Mouse (Mus musculus) A20 (cell line): ENCODE data around the gene Plcb2.
A peak's percentile ranks its signal among the peaks of the same experiment; 100 is the strongest.

Source experiments
- DNase-seq: peaks from one replicate; pipeline ENCODE4 v3.0.0-alpha.2; 2011; ENCODE audit warnings: low read depth, low spot score

Plcb2 gene

DNA sequence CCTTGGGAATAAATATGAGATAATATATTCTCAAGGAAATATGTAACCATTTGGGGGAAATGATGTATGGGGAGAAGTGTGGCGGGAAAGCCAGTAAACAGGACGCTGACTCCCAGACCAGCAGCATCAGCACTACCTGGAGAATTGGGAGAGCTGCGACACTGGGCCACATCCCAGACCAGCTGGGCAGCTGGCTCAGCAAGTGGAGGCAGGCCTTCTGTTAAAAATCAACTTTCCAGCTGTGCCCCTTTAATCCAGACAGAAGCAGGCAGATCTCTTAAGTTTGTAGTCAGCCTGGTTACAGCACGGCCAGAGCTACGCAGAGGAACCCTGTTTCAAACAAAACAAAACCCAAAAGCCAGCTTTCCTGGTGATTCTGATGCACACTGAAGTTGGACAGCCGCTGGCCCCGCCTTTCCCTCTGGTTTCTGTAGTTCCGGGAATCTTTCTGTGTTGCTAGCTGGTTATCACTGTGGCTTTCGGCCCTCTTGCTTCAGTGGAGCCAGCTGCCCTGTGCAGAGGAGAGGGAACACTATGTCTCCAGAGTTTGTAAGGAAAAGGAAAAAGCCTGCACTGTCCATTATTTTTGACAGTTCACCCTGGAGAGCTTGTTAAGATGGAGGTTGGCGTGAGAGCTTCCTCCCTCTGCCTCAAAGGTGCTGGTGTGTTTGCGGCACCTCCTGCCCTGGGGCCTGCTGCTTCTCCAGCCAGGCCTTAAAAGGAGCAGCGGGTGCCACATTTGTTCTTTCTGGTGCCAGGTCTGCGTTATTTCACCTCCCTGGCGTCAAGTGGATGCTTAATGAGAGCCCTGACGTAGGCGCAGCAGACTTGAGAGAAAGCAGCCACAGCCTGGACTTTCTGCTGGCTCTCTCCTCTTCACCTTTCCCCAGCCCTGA lies 23.9 kb upstream of the Plcb2 start:
- DNase-seq: no peak

DNA sequence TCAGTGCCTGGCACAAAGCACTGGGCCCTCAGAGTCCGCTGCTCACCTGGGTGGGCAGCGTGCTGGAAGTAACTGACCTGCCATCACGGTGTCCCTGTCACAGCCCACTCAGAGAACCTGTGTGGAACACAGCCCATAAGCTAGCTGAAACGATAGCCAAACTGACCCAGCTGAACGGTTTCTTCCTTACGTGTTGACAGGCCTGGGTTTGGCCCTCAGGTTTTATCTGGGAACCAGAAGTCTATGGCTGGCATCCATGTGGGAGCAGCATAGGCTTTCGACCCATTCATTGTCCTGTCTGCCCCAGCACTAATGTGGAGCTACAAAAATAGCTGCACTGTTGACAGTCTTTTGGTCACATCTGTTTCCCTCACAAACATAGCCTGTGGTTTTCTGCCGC lies 22.2 kb upstream of the Plcb2 start:
- no peak for DNase-seq

- no peak for DNase-seq
Measured at GRCm38 (mm10) chr2:118749341-118749884, 21.2 kb upstream of the Plcb2 start.

- DNase-seq: no peak
Measured at GRCm38 (mm10) chr2:118747301-118747960, 19.2 kb upstream of the Plcb2 start.

DNA sequence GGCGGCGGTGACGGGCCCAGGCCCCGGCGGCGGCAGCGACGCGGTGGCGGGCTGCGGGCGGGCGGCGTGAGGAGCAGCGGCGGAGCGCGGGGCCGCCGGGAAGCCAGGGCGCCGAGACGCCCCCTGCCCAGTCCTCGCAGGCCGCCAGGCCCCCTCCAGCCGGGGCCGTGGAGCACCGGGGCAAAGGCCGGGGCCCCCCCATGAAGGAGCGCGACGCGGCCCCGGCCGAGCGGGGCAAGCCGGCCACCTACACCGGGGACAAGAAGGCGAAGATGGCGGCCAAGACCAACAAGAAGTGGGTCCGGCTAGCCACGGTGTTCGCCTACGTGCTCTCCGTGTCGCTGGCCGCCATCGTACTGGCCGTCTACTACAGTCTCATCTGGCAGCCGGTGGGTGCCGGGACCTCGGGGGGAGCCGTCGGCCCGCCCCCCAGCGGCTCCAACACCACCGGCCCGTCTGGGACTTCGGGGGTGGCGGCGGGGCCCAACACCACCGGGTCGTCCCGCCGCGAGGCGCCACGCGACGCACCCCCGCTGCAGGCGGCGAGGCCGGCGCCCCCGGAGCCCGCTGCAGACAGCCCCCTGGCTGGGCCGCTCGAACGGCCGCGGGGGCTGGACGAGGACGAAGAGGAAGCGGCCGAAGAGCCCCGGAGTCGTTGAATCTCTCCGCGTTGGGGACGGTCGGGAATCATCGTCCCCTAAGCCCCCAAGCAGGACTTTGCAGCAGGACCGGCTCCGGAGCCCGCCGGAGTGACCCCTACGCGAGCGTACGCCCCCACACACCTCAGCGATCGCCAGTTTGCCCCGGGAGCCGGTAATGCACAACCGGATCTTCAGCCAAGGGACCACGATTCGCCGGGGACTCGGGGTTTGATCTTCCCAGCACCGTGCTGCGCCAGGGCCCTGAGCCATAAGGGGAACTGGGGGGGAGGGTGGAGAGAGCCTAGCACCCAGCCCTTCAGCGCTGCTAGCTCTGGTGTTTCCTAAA lies 18.0 kb upstream of the Plcb2 start:
- peak; percentile 68 for DNase-seq

GRCm38 (mm10) chr2:118745232-118745884 lies 17.1 kb upstream of the Plcb2 start, which contains the start of gene Inafm2:
TSS of gene Inafm2 (plus strand) at chr2:118745758.
- peak; percentile 93 for DNase-seq

GRCm38 (mm10) chr2:118744621-118745020 lies 16.4 kb upstream of the Plcb2 start:
- DNase-seq: no peak

DNA sequence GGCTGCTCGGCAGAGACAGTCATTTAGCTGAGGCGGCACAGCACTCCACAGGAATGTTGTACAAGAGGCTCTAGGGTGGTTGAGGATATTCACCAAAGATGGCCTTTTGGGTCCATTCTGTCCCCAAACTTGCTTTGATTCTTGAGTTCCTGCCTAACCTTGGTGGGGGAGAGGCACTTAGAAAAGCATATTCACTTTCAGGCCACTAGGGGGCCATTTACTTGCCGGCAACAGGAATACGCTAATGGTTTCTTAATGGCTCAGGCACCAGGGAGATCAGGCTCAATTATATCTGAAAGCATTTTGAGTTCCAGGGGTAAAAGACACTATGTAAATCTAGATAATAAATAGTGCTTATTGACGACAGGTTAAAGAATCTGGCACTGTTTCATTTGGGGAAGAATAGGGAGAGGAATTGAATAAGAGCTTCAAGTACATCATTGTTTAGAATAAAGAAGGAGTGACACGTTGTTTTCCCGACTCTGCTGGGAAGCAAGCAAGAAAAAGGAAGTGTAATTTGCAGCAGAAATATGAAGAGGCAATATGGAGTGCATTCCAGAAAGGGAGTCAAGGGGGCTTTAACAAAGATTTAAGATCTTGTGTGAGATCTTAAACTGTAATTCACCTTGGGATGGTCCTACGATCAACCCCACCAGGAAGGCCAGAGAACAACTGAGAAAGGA lies 15.2 kb upstream of the Plcb2 start:
- DNase-seq: peak; percentile 69

DNA sequence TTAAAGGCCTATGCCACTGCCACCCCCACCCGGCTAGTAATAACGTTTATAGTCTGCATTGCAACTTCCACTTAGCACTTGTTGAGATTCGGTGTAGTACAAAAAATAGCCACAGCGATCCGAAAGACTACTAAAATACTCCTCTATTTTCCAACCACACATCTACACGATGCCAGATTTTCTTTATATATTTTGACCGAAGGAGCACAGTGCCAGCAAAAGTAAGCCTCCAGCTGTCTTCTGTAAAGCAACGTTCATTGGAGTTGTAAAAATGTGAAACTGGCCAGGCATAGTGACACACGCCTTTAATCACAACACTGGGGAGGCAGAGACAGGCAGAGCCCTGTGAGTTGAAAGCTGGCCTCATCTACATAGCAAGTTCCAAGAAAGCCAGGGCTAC lies 12.9 kb upstream of the Plcb2 start:
- DNase-seq: no peak

DNA sequence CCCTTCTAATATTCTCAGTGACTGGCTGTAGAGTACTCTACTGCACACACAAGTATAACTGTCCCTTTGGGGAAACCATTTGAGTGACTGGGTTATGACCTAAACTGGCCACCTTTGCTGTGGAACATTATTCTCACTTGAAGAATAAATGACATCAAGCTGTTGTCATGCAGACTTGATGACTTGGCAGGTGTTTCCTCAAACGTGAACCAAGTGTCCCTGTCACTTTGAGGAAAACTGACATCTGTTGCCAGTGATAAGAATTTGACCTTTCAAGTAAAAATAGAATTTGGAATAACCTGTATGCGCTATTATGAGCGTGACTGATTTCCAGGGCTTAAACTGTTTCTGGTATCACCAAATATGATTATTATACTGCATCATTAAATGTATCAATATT lies 12.1 kb upstream of the Plcb2 start:
- DNase-seq: no peak

GRCm38 (mm10) chr2:118733341-118733740 lies 5.1 kb upstream of the Plcb2 start:
- DNase-seq: no peak

GRCm38 (mm10) chr2:118731981-118732380 lies 3.7 kb upstream of the Plcb2 start:
- no peak for DNase-seq

DNA sequence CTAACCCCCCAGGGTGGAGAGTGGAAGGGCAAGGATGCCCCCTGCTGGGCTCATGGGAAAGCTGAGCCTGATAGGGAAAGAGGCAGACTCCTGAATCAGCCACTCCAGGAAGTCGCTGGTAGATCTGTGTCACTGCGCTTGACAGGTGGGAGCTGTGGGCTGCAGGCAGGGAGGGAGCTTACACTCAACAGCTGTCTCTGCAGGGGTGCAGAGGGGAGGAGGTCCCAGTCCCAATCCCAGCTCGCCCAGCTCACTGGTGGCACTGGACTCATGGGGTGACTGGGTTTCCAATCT lies 2.3 kb upstream of the Plcb2 start:
- DNase-seq: peak; percentile 38

GRCm38 (mm10) chr2:118729816-118730621 lies 1.8 kb upstream of the Plcb2 start:
- no peak for DNase-seq

GRCm38 (mm10) chr2:118729194-118729593 lies 956 bp upstream of the Plcb2 start:
- no peak for DNase-seq

DNA sequence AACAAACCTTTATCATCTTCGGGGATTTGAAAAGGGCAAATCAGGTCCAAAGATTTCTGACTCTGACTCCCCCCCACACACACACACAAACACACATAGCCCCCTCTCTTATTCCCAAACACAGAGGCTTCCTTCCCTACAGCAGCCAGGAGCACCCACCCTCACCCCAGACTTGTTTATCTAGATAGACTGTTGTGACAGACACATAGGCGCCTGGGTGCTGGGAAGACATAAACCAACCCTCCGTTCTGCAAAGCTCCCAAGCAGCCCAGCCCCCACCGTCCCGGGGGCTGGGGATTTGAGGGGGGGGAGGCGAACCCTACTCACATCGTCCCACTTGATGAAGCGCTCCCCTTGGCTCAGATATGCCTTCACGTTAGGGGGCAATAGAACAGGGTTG lies 327 bp downstream of the Plcb2 start:
- DNase-seq: no peak

DNA sequence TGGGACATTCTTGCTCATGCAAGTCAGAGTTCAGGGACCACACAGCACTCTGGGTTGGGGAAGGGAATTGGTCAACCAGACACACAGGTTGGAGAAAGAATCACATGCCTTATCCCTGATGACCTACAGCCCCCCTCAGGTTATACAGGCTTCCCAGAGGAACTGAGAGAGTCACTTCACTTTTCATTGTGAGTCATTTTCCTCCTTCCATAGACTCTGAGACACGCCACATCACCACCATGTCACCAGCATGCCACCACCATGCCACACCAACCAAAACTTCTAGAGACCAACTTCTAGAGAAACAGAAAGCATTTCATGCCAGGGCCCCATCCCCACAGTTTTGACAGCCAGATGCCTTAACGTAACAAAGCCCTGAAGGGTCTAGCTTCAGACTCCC lies 1.4 kb downstream of the Plcb2 start:
- DNase-seq: no peak

DNA sequence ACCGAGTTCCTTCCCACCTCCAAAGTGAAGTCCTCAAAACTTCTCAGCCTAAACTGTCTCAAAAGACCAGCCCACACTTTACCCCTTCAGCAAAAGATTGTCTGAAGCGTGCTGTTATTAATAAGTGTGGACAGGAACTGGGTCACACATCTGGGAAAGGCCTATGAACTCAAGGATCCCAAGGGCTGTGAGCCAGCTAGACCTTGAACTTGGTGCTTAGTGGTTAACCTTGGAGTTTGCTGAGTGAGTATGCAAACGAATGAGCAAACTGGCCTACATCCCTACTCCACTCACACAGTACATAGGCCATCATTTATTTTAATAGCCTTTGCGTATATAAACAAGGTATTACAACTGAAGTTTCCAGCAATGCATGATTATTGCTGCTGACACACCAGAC lies 2.7 kb downstream of the Plcb2 start:
- DNase-seq: no peak

DNA sequence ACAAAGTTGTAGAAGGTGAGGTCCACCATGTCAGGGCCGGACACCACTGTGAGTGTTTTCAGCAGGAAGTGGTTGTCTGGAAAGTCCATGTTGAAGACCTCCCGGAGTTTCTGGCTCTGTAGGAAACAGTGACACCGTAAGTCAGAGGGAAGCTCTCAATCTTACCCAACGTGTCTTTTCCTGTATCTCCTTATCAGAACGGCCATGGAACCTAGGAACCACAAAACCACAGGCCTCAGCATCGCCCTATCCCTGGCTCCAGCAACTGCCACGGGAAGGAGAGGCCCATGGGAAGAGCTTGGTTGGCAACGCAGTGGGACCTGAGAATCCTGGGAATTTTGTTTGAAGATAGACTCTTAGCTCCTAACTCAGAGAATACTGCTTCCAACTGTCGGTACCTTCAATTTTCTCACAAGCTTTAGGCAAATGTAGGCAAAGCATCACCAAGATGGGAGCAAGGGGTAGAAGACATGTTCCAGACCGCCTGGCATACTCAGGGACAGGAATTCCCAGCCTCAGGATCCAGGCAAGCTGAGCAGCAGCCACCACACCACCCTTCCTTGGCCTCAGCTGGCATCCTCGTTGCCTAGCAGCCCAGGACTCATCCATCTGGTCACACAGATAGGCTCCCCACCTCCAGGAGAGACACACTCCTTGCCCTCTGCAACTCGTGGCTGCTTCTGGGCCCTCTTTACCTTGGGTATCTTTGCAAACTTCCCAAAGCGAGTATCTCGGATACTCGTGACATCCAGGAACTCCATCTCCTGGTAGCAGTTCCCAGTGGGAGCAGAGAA lies 4.3 kb downstream of the Plcb2 start:
- DNase-seq: no peak
